Comparison of ENCODE assay signal across 8 mouse cellular contexts in genomic region chr11:119549371-119549811, GRCm38 (mm10). TPM values are rescaled to one million over a fixed set of nuclear protein-coding genes. Genes with fewer than 3 reads are reported as not detected.
DNase-seq lines count a peak whose midpoint lies in the region; ATAC-seq and TF ChIP-seq lines count a peak whose summit lies in the region.

No protein-coding gene starts in this region.

- no peaks in the 10 kb centered on the region for H3K36me3 ChIP-seq in heart, embryonic 15.5 days
- H3K36me3 ChIP-seq in embryonic facial prominence, embryonic 13.5 days = no peaks in the 10 kb centered on the region
- H3K36me3 ChIP-seq in limb, embryonic 14.5 days (ENCODE audit: control insufficient read depth, insufficient read depth, low read length) = no peaks in the 10 kb centered on the region
- H3K36me3 ChIP-seq in stomach, postnatal 0 days (ENCODE audit: control insufficient read depth, insufficient read depth, low read length) = no peaks in the 10 kb centered on the region

- H3K4me1 ChIP-seq in heart, embryonic 15.5 days (replicated peaks) = peaks cover 51% of the 10 kb centered on the region
- peaks cover 50% of the 10 kb centered on the region for H3K4me1 ChIP-seq in embryonic facial prominence, embryonic 13.5 days
- H3K4me1 ChIP-seq in limb, embryonic 14.5 days (ENCODE audit: control insufficient read depth, insufficient read depth, low read length) = peaks cover 20% of the 10 kb centered on the region
- peaks cover 16% of the 10 kb centered on the region; the same call in 1 of the 2 replicates for H3K4me1 ChIP-seq in stomach, postnatal 0 days (replicated peaks; ENCODE audit: control insufficient read depth, insufficient read depth)

- H3K9ac ChIP-seq in heart, embryonic 15.5 days = peak overlapping the region; percentile 23; the same call in 1 of the 2 replicates
- peak overlapping the region; percentile 62 for H3K9ac ChIP-seq in embryonic facial prominence, embryonic 13.5 days
- peak overlapping the region; percentile 36 for H3K9ac ChIP-seq in limb, embryonic 14.5 days (ENCODE audit: low read depth, low read length, severe bottlenecking)
- H3K9ac ChIP-seq in stomach, postnatal 0 days (ENCODE audit: low read length) = peak overlapping the region; percentile 27; the same call in 1 of the 2 replicates

- TF ChIP-seq POLR2A in limb, embryonic 14.5 days (IDR thresholded peaks at IDR 0.05; ENCODE audit: borderline replicate concordance, extremely low read depth, insufficient read depth, insufficient read length) = no peak

- no peaks in the 10 kb centered on the region for H3K9me3 ChIP-seq in heart, embryonic 15.5 days (replicated peaks)
- H3K9me3 ChIP-seq in embryonic facial prominence, embryonic 13.5 days = no peaks in the 10 kb centered on the region
- H3K9me3 ChIP-seq in limb, embryonic 14.5 days (ENCODE audit: control insufficient read depth, low read length) = no peaks in the 10 kb centered on the region
- H3K9me3 ChIP-seq in stomach, postnatal 0 days (ENCODE audit: control insufficient read depth, low read length) = no peaks in the 10 kb centered on the region

- intact Hi-C loops in heart, postnatal 10 days (cut with DNase I) = loop anchor here (5.0 kb wide), 1 partner anchor 223 kb away; no protein-coding TSS in a partner anchor

- no peak for TF ChIP-seq CTCF in stomach, postnatal 0 days (IDR thresholded peaks at IDR 0.05; ENCODE audit: low read depth)

- WGBS in heart, embryonic 15.5 days = 2% methylated on average over 43 of the region's 43 CpGs
- WGBS in embryonic facial prominence, embryonic 13.5 days = under 1% methylated on average over 43 of the region's 43 CpGs
- under 1% methylated on average over 33 of the region's 43 CpGs for WGBS in limb, embryonic 14.5 days
- 4% methylated on average over 30 of the region's 43 CpGs for WGBS in stomach, postnatal 0 days

- no peak for ATAC-seq in heart, embryonic 15.5 days (replicated peaks; ENCODE audit: insufficient number of reproducible peaks, insufficient read depth, low FRiP score, low read depth)
- ATAC-seq in embryonic facial prominence, embryonic 13.5 days (ENCODE audit: insufficient number of reproducible peaks, insufficient read depth, low FRiP score, low TSS enrichment, low read depth) = no peak
- ATAC-seq in limb, embryonic 14.5 days (ENCODE audit: low FRiP score, low read depth) = no peak
- no peak for ATAC-seq in stomach, postnatal 0 days (ENCODE audit: low FRiP score, low TSS enrichment)

- H3K27me3 ChIP-seq in heart, embryonic 15.5 days = peaks cover 91% of the 10 kb centered on the region
- H3K27me3 ChIP-seq in embryonic facial prominence, embryonic 13.5 days = peaks cover 93% of the 10 kb centered on the region
- peaks cover 66% of the 10 kb centered on the region for H3K27me3 ChIP-seq in limb, embryonic 14.5 days (ENCODE audit: control insufficient read depth, insufficient read depth, low read length)
- peaks cover 18% of the 10 kb centered on the region for H3K27me3 ChIP-seq in stomach, postnatal 0 days (ENCODE audit: control insufficient read depth, insufficient read depth, low read length)

- H3K27ac ChIP-seq in heart, embryonic 15.5 days = no peak overlapping the region
- H3K27ac ChIP-seq in embryonic facial prominence, embryonic 13.5 days = no peak overlapping the region
- H3K27ac ChIP-seq in limb, embryonic 14.5 days (replicated peaks; ENCODE audit: low read depth, low read length) = no peak overlapping the region
- H3K27ac ChIP-seq in stomach, postnatal 0 days (replicated peaks) = no peak overlapping the region

- H3K4me3 ChIP-seq in heart, embryonic 15.5 days = peak overlapping the region; percentile 60
- H3K4me3 ChIP-seq in embryonic facial prominence, embryonic 13.5 days = peak overlapping the region; percentile 49
- H3K4me3 ChIP-seq in limb, embryonic 14.5 days (replicated peaks; ENCODE audit: low read length) = peak overlapping the region; percentile 53
- peak overlapping the region; percentile 56 for H3K4me3 ChIP-seq in stomach, postnatal 0 days (ENCODE audit: low read depth, low read length)

- no peak for DNase-seq in heart, postnatal 10 days
- peak; percentile 36 for DNase-seq in MN1 (ENCODE audit: low spot score)
- DNase-seq in limb, embryonic 14.5 days (ENCODE audit: low spot score) = no peak
- no peak for DNase-seq in stomach, postnatal 0 days (ENCODE audit: low spot score)
- no peak for DNase-seq in layer of hippocampus, adult 8-10 months (ENCODE audit: low spot score in 2 of 2)
- DNase-seq in left cerebral cortex, adult 11 months (ENCODE audit: low spot score) = no peak

- peak overlapping the region; percentile 97 for H3K4me2 ChIP-seq in heart, embryonic 15.5 days
- peak overlapping the region; percentile 94 for H3K4me2 ChIP-seq in embryonic facial prominence, embryonic 13.5 days
- H3K4me2 ChIP-seq in limb, embryonic 14.5 days (replicated peaks; ENCODE audit: low read depth, low read length, severe bottlenecking) = peak overlapping the region; percentile 99
- peak overlapping the region; percentile 98 for H3K4me2 ChIP-seq in stomach, postnatal 0 days (replicated peaks; ENCODE audit: low read depth)

- no peak for TF ChIP-seq EP300 in stomach, postnatal 0 days (optimal IDR thresholded peaks at IDR 0.05)

RNA-seq across cellular contexts. Expression of gene Nptx1, which starts 1.8 kb away (rescaled TPM):
- polyA plus RNA-seq in heart, embryonic 15.5 days (2015; fragmentation: Nextera tagmentation; extraction: Ambion mirVana) = 0.79 and 1.1 TPM in 2 replicates
- under 1 TPM; 0.55 to 0.64 TPM for total RNA-seq in heart, postnatal 10 days (2021)
- polyA plus RNA-seq in embryonic facial prominence, embryonic 13.5 days (2015; fragmentation: Nextera tagmentation; extraction: Ambion mirVana) = 0.60 and 0.66 TPM in 2 replicates
- 2.2 and 2.5 TPM in 2 replicates for polyA plus RNA-seq in limb, embryonic 14.5 days (2012; rRNA removed)
- 1.4 and 1.6 TPM in 2 replicates for polyA plus RNA-seq in limb, embryonic 14.5 days (2014; fragmentation: Nextera tagmentation; extraction: Ambion mirVana)
- polyA plus RNA-seq in stomach, postnatal 0 days (2015; fragmentation: Nextera tagmentation; extraction: Ambion mirVana) = 0.13 and 0.16 TPM in 2 replicates
- 100 to 1,000 TPM; 330 to 455 (median 386) TPM for total RNA-seq in layer of hippocampus, adult 8-10 months (2022)

RNA-seq across cellular contexts. Expression of gene Rptor, which starts 53.3 kb away (rescaled TPM):
- 6.4 and 10.2 TPM in 2 replicates for polyA plus RNA-seq in heart, embryonic 15.5 days (2015; fragmentation: Nextera tagmentation; extraction: Ambion mirVana)
- total RNA-seq in heart, postnatal 10 days (2021) = 10 to 100 TPM; 39.2 to 40.7 TPM
- 10.8 and 12.5 TPM in 2 replicates for polyA plus RNA-seq in embryonic facial prominence, embryonic 13.5 days (2015; fragmentation: Nextera tagmentation; extraction: Ambion mirVana)
- 24.3 and 31.3 TPM in 2 replicates for polyA plus RNA-seq in limb, embryonic 14.5 days (2012; rRNA removed)
- polyA plus RNA-seq in limb, embryonic 14.5 days (2014; fragmentation: Nextera tagmentation; extraction: Ambion mirVana) = 13.7 and 14.6 TPM in 2 replicates
- polyA plus RNA-seq in stomach, postnatal 0 days (2015; fragmentation: Nextera tagmentation; extraction: Ambion mirVana) = 3.7 and 3.9 TPM in 2 replicates
- total RNA-seq in layer of hippocampus, adult 8-10 months (2022) = 10 to 100 TPM; 59.2 to 68.7 (median 63.5) TPM

RNA-seq across cellular contexts. Expression of gene Endov, which starts 58.2 kb away (rescaled TPM):
- 9.6 and 12.4 TPM in 2 replicates for polyA plus RNA-seq in heart, embryonic 15.5 days (2015; fragmentation: Nextera tagmentation; extraction: Ambion mirVana)
- total RNA-seq in heart, postnatal 10 days (2021) = 10 to 100 TPM; 13.8 to 18.6 TPM
- polyA plus RNA-seq in embryonic facial prominence, embryonic 13.5 days (2015; fragmentation: Nextera tagmentation; extraction: Ambion mirVana) = 16.0 and 17.3 TPM in 2 replicates
- polyA plus RNA-seq in limb, embryonic 14.5 days (2012; rRNA removed) = 29.3 and 32.9 TPM in 2 replicates
- 12.0 and 14.9 TPM in 2 replicates for polyA plus RNA-seq in limb, embryonic 14.5 days (2014; fragmentation: Nextera tagmentation; extraction: Ambion mirVana)
- 9.2 and 12.8 TPM in 2 replicates for polyA plus RNA-seq in stomach, postnatal 0 days (2015; fragmentation: Nextera tagmentation; extraction: Ambion mirVana)
- total RNA-seq in layer of hippocampus, adult 8-10 months (2022) = 10 to 100 TPM; 28.8 to 39.7 (median 32.2) TPM
